Mouse (Mus musculus) cerebellum, adult 2 months (tissue): ENCODE measurements at regions not wholly inside any gene's neighbourhood (a gene's known extent, or its start where the extent isn't known, plus 50 kb on each side); places are given as distances from the start of the nearest gene placed in this dataset.
"Not testable (repeated sequence)": the region's sequence is repeated elsewhere in the genome, so short reads cannot be mapped to it uniquely, and the experiment has no call there.

ENCODE experiments used
- DNase-seq, 2 experiments: peaks; one replicate each; pipeline ENCODE4 v3.0.0; 2021
- H3K27ac ChIP-seq: fragments of 200-500 bp; 2 replicates; pipeline ENCODE4 v1.5.1; 2012; ENCODE audit warnings: low read length, control low read depth, inconsistent platforms; ENCODE audit not compliant: insufficient read depth
- H3K27me3 ChIP-seq: fragments of 200-500 bp; 2 replicates; pipeline ENCODE4 v1.6.1; 2012; ENCODE audit warnings: inconsistent platforms, mild to moderate bottlenecking, low read length, moderate library complexity; ENCODE audit not compliant: control insufficient read depth, insufficient read depth
- H3K4me1 ChIP-seq: fragments of 200-500 bp; 2 replicates; pipeline ENCODE4 v1.6.1; 2011; ENCODE audit warnings: low read length; ENCODE audit not compliant: control insufficient read depth, insufficient read depth
- H3K4me3 ChIP-seq: fragments of 200-500 bp; replicated peaks from 2 replicates; pipeline ENCODE3; 2011; ENCODE audit warnings: mild to moderate bottlenecking, low read depth, low read length, control low read depth; ENCODE audit not compliant: insufficient read depth
- CTCF ChIP-seq: fragments of 200-500 bp; IDR thresholded peaks from 2 replicates; pipeline ENCODE4 v1.5.1; 2011; ENCODE audit warnings: low read depth, mild to moderate bottlenecking, control low read depth, low read length, moderate library complexity, borderline replicate concordance; ENCODE audit not compliant: insufficient read depth
- POLR2A ChIP-seq: fragments of 200-500 bp; IDR thresholded peaks from 2 replicates; pipeline ENCODE4 v1.6.1; 2011; ENCODE audit warnings: low read length, control low read depth, borderline replicate concordance; ENCODE audit not compliant: insufficient read depth
- WGBS: fragments of 180-500 bp; shearing (Covaris S2); methylation state at CpG from one replicate; pipeline ENCODE4 v1.1.7; 2018; 5-methylcytosine and 5-hydroxymethylcytosine counted together

DNA sequence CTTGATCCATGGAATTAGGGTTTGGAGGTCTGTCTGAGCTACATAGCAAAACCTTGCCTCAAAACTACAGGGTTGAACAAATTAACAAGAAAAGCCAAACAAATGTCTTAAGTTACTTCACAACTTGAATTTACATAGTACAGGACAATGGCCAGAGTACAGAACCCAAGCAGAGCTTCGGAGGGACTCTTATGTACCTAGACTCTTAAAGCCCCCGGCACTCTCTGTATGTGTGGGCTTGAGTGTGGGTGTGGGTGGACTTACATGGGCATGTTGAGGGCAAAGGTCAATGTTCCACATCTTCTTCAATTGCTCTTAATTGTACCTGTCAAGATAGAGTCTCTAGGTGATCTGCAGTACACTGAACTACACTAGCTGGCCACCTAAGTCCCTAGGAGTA, 121.1 kb upstream of the Kctd3 start:
- Histone ChIP-seq H3K27ac (no peak overlapping the region), H3K4me3 (no peak overlapping the region), H3K4me1 (no peaks in the 10 kb centered on the region), H3K27me3 (no peaks in the 10 kb centered on the region)
- no peak for DNase-seq
- TF ChIP-seq POLR2A (no peak), CTCF (no peak)
- WGBS = 96% methylated on average over 2 of the region's 2 CpGs

GRCm38 (mm10) chr1:189128246-189128645, 120.6 kb upstream of the Kctd3 start:
- not testable (repeated sequence) for H3K4me1 ChIP-seq, H3K27me3 ChIP-seq, H3K4me3 ChIP-seq, H3K27ac ChIP-seq, DNase-seq
- WGBS = 78% methylated on average over 5 of the region's 5 CpGs

- Histone ChIP-seq H3K4me1 (no peaks in the 10 kb centered on the region), H3K27ac (no peak overlapping the region), H3K4me3 (no peak overlapping the region), H3K27me3 (no peaks in the 10 kb centered on the region)
- no peak for TF ChIP-seq POLR2A
- no peak for TF ChIP-seq CTCF
- DNase-seq = no peak
- WGBS = 58% methylated on average over 5 of the region's 5 CpGs
Measured at GRCm38 (mm10) chr1:189127367-189127766, 119.7 kb upstream of the Kctd3 start.

DNA sequence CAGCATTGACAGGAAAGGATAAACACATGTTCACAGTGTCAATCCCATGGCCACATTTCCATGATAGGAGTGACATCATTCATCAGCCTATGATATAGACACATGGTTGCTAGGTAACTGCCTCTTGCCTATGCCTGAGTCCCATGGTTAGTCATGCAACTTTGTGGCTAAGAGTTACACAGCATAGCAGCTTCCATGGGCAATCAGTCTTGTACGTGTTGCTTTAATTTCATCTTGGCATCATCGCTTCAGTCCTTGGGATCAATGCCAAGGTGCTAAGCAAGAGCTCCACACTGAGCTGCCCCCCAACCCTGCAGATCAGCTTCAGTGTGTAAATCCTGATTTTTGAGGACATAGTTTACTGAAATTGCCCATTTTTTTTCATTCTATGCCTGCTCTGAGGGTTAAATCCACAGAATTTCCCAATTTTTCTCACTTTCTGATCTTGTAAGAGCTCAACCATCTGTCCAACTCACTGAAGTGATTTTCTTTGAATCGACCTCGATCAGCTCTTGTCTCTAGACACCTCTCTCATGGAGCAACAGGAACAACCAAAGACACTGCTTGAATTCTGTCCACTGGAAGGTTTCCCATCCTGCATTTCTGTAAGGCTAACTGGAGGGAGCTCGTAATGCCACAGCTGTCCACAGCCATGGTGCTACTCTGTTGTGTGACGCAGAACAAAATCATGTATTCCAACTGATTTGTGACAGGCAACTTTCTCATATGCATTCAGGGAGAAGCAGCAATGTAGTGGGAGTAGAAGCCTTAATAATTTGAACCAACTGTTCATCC, 112.5 kb upstream of the Kctd3 start:
- DNase-seq = peak in 1 of 2 experiments; percentile 8
- Histone ChIP-seq H3K27ac (no peak overlapping the region), H3K4me1 (peaks cover 6% of the 10 kb centered on the region; the same call in 1 of the 2 replicates), H3K4me3 (no peak overlapping the region), H3K27me3 (no peaks in the 10 kb centered on the region)
- TF ChIP-seq CTCF (no peak), POLR2A (no peak)
- WGBS = 32% methylated on average over 6 of the region's 6 CpGs

DNA sequence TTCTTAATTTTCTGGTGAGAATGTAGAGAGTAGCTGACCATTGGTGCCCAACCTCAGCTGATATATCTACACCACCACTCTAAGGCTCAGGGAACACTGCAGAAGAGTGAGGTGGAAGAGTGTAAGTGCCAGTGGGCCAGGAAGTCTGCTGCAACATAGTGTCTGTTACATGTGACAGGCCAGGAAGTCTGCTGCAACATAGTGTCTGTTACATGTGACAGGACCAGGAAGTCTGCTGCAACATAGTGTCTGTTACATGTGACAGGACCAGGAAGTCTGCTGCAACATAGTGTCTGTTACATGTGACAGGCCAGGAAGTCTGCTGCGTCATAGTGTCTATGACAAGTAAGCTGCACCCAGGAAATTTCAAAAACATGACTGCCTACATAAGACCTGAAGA, 111.4 kb upstream of the Kctd3 start:
- not testable (repeated sequence) for DNase-seq, H3K27me3 ChIP-seq, H3K27ac ChIP-seq, H3K4me3 ChIP-seq, H3K4me1 ChIP-seq
- 92% methylated on average over 1 of the region's 1 CpGs for WGBS

GRCm38 (mm10) chr1:189118582-189118981, 110.9 kb upstream of the Kctd3 start:
- no peak for DNase-seq

GRCm38 (mm10) chr1:189115914-189116313, 108.3 kb upstream of the Kctd3 start:
- H3K4me3 ChIP-seq = no peak overlapping the region
- TF ChIP-seq CTCF (no peak), POLR2A (no peak)
- H3K27ac ChIP-seq = no peak overlapping the region
- H3K27me3 ChIP-seq = no peaks in the 10 kb centered on the region; the same call in 1 of the 2 replicates
- 87% methylated on average over 8 of the region's 8 CpGs for WGBS
- peaks cover 6% of the 10 kb centered on the region; the same call in 1 of the 2 replicates for H3K4me1 ChIP-seq
- DNase-seq = no peak

More at GRCm38 (mm10) chr1:189118582-189118981, 110.9 kb upstream of the Kctd3 start:
- no peaks in the 10 kb centered on the region for H3K27me3 ChIP-seq
- WGBS = 70% methylated on average over 5 of the region's 5 CpGs
- H3K27ac ChIP-seq = no peak overlapping the region
- peaks cover 6% of the 10 kb centered on the region; the same call in 1 of the 2 replicates for H3K4me1 ChIP-seq
- no peak overlapping the region for H3K4me3 ChIP-seq
- no peak for TF ChIP-seq POLR2A
- TF ChIP-seq CTCF = no peak

DNA sequence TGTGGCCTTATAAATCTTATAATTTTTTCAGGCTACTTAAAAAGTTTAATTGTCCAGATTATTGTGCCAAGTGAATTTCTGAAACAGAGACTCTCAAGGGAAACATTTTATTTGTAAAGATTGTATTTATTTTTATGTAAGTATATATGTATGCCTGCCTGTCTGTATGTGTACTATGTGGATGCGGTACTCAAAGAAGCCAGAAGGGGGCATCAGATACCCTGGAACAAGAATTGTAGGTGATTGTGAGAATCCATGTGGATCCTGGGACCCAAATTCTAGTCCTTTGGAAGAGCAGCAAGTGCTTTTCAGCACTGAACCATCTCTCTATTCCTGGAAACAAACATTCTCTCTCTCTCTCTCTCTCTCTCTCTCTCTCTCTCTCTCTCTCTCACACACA, 107.6 kb upstream of the Kctd3 start:
- peaks cover 5% of the 10 kb centered on the region; the same call in 1 of the 2 replicates for H3K4me1 ChIP-seq
- DNase-seq = no peak
- H3K27ac ChIP-seq = no peak overlapping the region
- WGBS = 97% methylated on average over 1 of the region's 1 CpGs
- H3K4me3 ChIP-seq = no peak overlapping the region
- H3K27me3 ChIP-seq = no peaks in the 10 kb centered on the region; the same call in 1 of the 2 replicates
- TF ChIP-seq POLR2A (no peak), CTCF (no peak)
